Mouse (Mus musculus) right cerebral cortex, adult 2 months (tissue): Measurements from ENCODE around the gene Dnajb8.

ENCODE experiments used
- DNase-seq, 2 experiments: peaks; one replicate each; pipeline ENCODE4 v3.0.0; 2021 to 2022; ENCODE audit warnings: low spot score in 2 of 2

Dnajb8 gene

GRCm38 (mm10) chr6:88290129-88290766 is 68.2 kb downstream of the Dnajb8 start:
- peak; percentile 34 to 46 for DNase-seq

- no peak for DNase-seq
These were observed 70.3 kb downstream of the Dnajb8 start for GRCm38 (mm10) chr6:88292274-88292909.

GRCm38 (mm10) chr6:88299491-88299890 is 77.4 kb downstream of the Dnajb8 start:
- DNase-seq = no peak

- DNase-seq = no peak
These were observed 79.2 kb downstream of the Dnajb8 start for GRCm38 (mm10) chr6:88301234-88301633.
